Mouse (Mus musculus): ENCODE data around the gene Arpc5l.

DNA sequence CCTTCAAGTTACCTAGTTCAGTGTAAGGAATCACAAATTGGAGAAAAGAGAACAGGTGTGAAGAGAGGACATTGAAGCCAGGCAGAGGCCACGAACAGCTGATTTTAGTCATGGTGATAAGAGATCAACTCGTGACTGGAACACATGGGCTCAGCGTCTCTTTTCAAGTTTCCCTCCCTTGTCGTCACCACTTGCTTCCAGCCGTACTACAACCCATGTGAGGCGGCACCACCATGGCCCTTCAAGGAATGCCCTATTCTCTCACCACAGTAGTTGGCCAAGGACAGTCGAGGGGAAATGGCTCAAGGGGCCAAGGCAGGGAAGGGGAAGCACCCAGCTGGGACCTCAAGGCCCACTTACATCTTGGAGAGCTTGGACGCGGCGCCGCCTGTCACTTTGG is 776 bp upstream of the Arpc5l start:
- TF ChIP-seq CTCF (IDR thresholded peaks at IDR 0.05; ENCODE audit: insufficient read depth, low read depth, low read length) = no peak
- TF ChIP-seq POLR2A (IDR thresholded peaks at IDR 0.05; ENCODE audit: insufficient read depth, low read depth, low read length) = no peak
